Mouse (Mus musculus) naive thymus-derived CD4-positive, alpha-beta T cell, adult 2 months (primary cell): ENCODE results near the gene Ubl5.
"Not testable (repeated sequence)": the region's sequence is repeated elsewhere in the genome, so short reads cannot be mapped to it uniquely, and the experiment has no call there.

ENCODE experiments used
- DNase-seq: peaks from one replicate; pipeline ENCODE4 v3.0.0-alpha.2; 2011; ENCODE audit warnings: low read depth

Gene Ubl5

DNA sequence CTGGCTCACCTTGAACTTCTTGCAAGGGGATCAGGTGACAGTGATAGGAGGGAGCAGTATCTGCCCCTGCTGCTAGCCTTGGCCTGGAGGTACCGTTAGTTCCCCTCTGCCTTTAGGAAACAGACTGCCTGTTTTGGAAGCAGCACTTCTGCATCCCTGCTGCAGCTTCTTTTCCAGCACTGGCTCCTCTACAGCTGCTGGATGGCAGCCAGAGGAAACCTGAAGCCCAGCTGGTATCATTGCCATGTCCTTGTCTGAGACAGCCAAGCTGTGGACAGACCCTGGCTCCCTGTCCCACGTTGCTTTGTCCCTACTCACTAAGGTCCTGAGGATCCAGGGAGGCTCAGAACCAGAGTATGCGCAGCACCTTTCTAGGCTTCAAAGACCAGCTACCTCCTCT is 14.9 kb downstream of the Ubl5 start:
- DNase-seq, result no peak

DNA sequence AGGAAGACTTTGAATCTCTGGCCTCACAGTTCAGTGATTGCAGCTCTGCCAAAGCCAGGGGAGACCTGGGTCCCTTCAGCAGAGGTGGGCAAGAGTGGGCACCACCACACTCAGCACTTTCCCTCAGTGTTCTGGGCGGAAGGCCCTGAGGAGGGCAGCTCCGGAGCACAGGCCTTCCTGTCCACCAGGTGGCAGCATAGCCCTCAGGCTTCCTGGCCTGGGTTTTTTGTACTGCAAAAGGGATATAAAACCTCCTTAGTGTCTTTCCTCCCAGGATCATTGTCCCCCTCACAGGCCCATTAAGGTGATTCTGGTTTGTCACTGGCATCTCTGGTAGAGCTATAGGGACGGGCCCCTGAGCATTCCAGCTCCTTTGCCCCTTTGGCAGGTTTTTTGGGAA is 19.6 kb downstream of the Ubl5 start:
- DNase-seq, result peak; percentile 70

DNA sequence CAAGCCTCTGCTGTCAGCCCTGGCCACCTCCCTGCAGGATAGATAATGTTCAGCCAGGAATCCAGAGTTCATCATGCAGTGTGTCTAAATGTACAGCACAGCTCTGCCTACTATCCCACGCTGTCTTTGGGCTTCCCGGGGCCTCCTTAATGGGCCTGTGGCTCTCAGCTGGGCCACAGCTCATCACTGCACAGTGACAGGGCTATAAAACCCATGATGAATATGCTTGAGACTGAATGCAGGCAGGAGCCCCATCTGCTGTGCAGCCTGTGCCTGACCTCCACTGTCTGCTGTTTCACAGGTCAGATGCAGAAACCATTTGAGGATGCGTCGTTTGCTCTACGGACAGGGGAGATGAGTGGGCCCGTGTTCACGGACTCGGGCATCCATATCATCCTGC is 20.2 kb downstream of the Ubl5 start:
- no peak for DNase-seq

DNA sequence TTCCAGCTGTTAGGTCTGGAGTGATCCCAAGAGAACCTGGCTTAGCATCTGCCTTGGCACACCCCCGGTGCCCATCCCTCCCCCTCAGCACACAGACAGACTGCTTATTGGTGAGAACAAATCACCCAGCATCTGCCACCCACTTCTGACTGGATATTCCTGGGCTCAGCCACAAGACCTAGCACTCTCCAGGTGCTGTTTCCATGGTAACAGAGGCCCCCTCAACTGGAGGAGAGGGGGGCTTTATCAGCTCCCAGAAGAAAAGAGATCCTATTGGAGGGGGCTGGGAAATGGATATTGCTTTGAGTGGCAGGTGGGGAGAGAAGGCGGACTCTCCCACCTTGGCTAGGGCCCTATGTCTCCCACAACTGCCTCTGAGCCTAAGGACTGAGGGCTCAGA is 21.3 kb downstream of the Ubl5 start:
- no peak for DNase-seq

DNA sequence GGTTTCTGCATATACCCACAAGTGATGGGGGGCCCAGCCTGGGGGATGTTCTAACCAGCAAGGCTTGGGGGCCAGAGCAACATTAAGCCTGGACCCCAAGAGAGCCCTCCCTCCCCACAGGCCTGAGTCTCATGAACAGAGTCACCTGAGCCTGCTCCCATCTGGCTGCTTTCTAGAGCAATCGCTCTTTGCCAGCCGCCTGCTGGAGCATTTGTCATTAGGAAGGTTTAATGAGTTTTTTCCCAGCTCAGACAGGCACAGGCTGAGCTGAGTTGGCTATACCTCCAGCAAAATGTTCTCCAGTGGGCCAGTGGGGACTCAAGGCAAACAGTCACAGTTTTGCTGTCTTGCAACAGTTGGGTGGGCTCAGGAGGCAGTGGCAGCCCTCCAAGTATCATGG is 21.7 kb downstream of the Ubl5 start:
- DNase-seq, result no peak

DNA sequence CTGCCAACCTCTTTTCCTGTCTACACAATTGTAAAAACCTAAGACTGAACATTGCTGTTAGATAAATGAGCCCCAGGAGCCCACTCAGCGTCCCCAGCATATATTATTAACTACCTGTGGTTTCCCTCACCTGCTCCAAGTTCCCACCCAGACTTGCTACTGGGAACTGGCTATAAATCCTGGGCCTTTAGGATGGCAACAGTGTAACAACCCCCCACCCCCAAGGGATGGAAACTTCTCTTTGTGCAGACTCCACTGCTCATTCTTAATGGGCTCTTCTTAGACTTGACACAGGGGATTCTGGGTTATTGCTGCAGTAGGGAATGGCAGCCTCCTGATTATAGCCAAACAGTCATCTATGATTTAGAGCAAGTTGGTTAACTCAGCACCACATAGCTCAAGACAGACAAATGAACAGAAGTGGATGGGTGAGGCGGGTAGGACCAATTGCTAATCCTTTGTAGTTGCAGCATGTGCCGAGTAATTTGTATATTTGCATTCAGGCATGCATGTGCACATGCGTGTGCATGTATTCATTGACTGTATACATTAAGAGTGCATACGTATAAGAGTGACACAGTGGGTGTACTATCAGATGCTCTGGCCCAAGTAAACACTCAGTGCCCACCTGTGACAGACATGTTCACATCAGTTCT is 22.4 kb downstream of the Ubl5 start:
- no peak for DNase-seq

DNA sequence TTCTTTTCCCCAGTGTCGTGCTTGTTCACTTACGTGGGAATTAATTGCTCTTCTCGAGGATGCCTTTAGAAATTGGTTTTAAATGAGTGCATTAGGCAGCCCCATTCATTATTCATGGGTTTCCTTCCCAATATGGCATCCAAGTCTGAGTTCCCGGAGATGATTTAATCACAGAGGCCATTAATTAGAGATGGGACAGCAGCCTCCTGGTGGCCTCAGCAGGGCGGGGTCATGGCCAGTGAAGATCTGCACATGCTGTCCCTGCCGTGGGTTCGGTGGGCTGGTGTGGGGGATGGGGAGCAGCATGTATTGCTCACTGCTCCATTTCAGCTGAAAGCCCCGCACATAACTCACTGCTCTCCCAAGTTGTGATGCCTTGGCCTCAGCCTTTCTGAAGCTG is 23.2 kb downstream of the Ubl5 start:
- no peak for DNase-seq

DNA sequence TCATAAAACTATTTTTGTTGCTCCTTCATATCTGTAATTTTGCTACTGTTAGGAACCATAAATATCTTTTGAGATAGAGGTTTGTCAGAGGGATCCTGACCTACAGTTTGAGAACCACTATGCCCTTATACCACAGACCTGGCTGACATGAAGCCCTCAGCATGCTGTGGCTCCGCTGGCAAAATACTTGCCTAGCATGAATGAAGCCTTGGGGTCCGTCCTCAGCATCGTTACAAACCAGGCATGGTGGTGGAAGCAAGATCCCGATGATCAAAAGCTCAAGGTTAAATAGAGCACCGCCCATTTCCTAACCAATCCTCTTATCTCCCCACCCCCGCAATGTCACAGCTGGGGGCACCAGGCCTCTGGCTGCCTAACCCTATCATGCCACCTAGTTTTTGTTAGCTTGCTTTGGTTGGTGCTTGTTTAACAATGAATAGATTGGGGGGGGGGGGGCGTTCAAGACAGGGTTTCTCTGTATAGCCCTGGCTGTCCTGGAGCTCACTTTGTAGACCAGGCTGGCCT is 23.9 kb downstream of the Ubl5 start:
- no peak for DNase-seq

DNA sequence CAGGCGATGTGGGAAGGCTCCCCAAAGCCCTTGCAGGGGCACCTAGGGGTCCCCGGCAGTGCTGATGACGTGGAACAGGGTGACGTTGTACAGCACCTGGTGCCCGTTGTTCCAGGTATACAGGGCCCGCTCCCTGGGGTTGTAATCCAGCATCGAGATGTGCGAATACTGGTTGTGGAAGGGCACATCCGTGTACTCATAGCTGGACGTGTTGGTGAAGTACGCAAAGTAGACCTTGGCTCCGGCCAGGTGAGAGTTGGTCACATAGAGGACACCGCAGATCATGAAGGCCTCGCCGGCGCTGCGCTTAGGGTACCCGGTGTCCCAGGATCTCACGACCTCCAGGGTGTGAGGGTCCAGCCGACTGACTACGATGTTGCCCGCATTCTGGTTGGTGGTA is 25.4 kb downstream of the Ubl5 start:
- DNase-seq, result no peak

DNA sequence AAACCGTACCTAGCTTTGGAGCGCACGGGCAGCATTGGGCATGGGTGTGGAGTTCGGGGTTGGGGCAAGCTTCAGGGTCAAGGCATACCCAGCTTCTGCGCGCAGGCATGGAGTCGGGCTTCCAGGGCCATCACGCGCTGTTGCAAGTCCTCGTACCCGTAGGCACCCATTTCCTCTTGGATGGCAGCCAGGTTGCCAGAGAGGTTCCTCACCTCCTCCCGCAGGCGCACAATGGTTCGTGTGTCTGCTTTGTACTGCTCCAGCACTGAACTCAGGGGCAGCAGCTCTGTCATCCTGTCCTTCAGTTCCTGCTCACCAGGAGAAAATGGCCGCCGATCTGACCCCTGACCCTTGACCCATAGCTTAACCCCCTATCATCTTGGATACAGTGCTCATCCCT is 29.4 kb downstream of the Ubl5 start:
- DNase-seq, result no peak

DNA sequence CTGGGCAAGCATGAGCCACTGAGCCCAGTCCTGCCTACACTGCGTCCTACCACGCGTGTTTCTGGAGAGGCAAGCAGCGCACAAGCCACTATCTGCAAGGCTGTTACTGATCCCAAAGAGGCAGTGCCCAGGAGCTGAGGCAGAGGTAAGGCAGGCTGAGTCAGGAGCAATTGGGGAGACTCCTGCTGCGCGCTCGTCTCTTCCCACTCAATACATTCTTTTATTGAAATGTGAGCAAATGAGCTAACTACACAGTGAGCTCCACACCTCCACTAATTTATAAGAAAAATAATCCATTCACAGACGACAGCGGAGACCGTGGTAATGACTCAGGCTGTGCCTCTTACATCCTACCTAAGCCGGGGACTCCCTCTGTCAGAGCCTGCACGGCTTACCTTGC is 35.2 kb downstream of the Ubl5 start:
- DNase-seq, result no peak

DNA sequence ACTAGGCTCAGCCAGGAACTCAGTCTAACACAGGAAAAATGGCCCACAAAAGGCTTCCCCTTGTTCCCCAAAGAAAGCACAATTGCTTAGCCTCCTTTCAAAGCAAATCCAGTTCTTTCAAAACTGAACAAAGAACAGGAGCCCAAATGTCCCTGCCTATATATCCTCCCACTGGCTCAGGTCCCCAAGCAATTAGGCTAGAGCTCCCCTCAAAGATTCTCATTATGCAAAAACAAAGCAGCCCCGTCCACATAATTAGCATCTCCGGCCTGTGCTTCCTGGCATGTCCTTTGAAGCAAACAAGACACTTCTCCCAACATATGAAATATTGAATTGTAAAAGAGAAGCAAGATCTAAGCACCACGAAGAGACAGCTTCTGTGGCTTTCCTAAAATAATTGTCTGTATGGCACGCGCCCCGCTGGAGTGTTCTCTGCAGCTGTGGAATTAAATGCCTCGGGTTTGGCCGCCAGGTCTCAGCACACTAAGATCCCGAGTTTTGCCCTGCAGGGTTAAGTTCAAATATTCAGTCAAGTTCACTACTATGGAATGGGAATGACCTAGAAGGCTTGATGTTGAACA is 37.8 kb downstream of the Ubl5 start:
- no peak for DNase-seq

DNA sequence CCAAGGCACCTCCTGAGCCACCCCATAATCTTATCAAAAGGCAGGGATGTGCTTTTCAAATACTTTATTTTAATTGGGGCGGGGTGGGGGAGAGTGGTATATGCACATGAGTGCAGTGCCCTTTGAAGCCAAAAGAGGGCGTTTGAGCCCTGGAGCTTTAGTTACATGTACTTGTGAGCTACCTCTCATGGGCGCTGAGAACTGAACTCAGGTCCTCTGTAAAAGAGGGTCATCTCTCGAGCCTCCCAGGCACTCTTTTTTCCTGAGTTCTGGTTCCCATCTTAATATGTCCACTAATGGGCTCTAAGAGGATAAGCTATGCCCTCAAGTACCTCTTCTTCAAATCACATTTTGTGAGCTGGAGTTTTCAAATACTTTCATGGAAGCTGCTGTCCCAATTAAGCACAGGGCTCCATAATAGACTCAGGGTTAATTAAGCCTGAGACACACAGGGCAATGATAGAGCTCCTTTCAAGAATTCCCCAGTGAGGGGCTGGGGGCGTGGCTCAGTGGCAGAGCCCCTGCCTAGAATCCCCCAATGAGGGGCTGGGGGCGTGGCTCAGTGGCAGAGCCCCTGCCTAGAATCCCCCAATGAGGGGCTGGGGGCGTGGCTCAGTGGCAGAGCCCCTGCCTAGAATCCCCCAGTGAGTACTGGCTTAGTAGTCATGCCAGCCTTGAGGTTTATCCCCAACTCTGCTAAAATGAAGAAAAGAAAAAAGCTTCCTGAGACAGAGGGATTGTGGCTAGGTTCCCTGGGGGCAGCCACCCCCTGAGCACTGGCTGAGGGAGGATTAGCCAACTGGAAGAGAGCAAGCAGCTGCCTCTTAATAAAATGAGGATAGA is 39.1 kb downstream of the Ubl5 start:
- no peak for DNase-seq

DNA sequence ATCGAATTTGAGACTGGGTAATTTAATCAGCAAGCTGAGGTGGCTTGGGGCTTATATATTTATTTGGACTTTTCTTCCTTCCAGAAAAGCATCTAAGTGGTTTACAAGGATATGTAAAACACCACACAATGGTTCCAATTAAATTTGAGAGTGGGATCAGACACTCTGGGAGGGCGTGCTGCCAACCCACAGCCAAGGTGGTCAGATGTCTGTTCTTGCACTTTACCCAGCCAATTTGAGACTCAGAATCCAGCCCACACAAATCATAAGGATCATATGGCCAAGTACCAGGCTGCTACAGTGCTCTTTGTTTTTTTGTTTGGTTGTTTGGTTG is 39.7 kb downstream of the Ubl5 start:
- DNase-seq, result no peak

DNA sequence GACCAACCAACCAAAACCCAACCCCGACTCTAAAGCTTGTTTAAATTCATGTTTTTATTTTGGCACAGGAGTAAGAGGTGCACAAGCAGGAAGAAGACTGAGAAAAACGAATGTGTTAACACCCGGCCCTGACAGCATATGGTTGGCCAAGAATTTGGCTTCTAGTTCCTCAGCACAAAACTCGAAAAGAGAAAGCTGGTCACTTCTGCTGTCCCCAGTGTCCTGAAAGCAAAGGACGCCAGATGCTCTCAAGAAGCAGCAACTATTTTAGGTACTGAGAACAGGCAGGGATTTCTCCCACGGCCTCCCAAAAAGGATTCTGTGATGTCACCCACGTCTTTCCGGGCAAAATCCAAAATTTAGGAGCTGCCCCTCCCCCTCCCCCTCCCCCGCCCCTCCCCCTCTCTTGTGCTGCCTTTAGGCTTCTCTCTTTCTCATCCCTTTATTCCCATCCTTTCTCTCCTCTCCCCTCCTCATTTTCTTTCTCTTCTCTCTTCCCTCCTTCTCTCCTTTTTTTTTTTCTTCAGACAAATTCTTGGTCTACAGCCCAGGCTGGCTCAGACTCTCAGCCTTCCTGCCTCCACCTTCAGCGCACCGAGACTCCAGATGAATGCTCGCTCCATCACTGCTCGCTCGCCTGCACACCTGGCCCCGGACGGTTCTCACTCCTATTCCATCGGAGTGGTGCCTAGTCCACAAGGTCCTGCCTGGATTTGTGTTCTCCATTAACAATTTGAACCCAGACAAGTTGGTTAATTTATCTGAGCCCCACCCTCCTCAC is 42.6 kb downstream of the Ubl5 start:
- DNase-seq, result no peak

DNA sequence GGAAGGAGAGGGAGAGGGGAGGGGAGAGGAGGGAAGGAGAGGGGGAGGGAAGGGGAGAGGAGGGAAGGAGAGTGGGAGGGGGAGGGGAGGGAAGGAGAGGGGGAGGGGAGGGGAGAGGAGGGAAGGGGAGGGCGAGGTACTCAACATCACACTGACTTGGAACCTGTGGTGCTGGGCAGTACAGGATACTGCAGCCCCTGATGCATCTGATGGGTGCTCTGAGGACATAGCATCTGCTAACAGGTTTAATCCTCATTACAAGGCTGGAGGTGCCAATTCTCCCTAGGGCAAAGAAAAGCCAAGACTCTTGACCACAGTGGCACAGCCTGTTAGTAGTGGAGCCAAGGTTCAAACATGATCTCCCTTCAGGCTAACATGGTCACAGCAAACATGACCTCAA is 46.7 kb downstream of the Ubl5 start:
- DNase-seq, result no peak

DNA sequence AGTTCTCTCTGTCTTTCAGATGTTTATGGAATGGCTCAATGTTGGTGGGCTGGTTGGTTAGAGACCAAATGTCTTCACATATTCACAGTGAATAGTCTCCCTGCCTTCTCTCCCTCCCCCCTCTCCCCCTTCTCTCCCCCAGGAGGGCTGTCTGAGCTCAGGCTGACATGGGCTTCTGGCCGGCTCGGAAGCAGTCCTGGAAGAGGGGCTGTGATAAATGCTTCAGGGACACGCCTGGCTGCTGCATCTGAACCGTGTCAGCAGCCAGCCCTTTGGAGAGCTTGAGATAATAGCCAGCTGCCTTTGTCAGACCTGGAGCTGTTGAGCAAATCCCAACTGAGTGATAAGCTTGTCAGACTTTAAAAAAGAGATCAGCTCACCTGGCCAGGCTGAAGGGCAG is 47.2 kb downstream of the Ubl5 start:
- DNase-seq, result no peak

DNA sequence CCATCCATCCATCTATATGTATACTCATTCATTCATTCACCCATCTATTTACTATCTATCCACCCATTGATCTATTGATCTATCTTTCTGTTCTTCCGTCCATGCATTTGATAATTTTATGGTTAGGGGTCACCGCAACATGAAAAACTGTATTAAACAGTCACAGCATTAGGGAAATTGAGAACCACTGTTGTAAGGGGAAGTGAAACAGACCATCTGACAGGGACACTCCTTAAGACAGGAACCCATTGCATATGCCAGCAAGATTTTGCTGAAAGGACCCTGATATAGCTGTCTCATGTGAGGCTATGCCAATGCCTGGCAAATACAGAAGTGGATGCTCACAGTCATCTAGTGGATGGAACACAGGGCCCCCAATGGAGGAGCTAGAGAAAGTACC is 47.8 kb downstream of the Ubl5 start:
- not testable (repeated sequence) for DNase-seq

DNA sequence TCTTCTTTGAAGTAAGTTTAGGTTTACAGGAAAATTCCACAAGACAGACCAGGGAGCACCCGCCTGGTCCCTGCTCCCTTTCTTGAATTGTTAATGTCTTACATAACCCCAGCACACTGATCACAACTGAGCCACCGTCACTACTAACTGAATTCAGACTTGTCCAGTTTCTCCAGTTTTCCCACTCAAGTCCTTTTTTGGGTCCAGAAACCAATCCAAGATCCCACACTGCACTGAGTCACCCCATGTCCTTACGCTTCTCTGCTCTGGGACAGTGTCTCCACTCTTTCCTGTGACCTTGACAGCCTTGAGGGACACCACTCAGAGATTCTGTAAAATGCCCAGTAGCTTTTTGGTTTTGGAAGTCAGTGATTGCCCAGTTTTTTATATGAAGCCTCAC is 50.2 kb downstream of the Ubl5 start:
- no peak for DNase-seq

DNA sequence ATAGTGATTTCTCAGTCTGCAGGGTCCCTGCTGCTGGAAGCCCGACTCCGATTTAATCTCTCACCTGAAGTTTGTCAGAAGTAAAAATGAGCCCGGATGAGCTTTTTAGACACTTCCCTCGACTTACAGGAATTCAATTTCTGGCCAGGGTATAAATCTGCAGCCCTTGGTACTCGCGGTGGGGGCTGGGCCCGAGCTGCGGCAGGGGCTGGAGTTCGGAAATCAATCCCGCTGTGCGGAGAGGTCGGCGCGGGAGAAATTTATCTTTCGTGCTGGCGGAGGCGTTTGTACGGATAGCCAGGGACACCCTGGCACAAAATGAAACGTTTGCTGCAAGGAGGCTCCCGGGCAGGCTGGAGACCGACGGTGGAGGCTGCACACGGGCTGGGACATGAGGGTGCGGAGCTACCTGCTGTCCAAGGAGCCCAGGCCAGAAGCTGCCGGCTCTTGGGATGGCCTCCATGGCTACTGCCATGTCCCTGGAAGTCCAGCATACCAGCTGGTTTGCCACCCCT is 52.1 kb downstream of the Ubl5 start:
- no peak for DNase-seq

DNA sequence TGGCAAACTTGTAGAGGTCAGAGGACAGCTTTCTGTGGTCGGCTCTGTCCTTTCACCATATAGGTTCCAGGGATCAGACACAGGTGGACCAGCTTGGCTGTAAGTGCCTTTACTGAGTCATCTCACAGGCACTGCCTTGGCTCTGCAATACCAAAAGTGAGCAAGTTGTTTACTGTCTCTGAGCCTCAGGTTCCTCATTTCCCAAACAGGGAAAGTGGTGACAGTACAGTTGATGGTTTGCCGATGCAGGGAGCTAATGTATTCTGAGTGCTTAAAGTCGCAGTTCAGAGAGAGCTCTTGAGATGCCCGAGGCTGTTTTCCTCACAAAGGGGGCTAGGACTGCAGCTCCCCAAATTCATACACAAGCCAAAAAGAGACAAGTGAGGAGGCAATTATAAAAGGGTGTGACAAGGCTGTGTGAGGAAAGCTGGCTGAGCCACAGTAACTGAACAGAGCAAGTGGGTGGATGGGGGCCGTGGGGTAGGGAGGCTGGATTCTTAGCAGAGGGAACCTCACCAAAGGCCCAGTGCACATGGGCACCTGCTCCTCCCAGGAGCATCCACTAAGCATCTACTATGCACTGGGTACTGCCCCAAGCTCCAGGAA is 53.5 kb downstream of the Ubl5 start:
- no peak for DNase-seq
